Mouse (Mus musculus): ENCODE measurements around the gene Ttll1.

GRCm38 (mm10) chr15:83535890-83536231 lies 25.2 kb upstream of the Ttll1 start:
- TF ChIP-seq CTCF (IDR thresholded peaks at IDR 0.05; ENCODE audit: low read depth): no peak
- no peak for TF ChIP-seq EP300 (optimal IDR thresholded peaks at IDR 0.05)

All from stomach, postnatal 0 days (tissue).